Mouse (Mus musculus): ENCODE data around the gene Dnah12.
A peak's percentile ranks its signal among the peaks of the same experiment; 100 is the strongest.
"Not testable (repeated sequence)": the region's sequence is repeated elsewhere in the genome, so short reads cannot be mapped to it uniquely, and the experiment has no call there.

The Dnah12 gene

DNA sequence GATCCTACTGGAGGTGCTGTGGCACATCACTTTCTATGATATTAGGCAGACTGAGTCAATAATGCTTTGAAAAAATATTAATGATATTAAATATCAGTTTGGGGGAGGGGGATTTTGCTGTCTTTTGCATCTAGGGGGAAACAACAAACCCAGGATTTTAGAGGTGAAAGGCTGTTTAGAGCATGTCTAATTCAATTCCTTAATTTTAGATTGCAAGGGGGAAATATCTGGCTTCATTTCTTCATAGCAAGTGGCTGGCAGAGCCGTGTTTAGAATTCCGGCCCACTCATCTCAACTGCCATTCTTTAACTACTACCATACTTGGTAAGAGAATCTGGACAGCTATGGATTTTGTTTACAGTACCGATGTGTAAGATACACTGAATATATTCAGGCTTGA, at the start of gene Dnah12:
Gene Dnah12, plus strand, starts transcription at position 301 of the 400 bp plus-strand sequence.
- DNase-seq: no peak

DNA sequence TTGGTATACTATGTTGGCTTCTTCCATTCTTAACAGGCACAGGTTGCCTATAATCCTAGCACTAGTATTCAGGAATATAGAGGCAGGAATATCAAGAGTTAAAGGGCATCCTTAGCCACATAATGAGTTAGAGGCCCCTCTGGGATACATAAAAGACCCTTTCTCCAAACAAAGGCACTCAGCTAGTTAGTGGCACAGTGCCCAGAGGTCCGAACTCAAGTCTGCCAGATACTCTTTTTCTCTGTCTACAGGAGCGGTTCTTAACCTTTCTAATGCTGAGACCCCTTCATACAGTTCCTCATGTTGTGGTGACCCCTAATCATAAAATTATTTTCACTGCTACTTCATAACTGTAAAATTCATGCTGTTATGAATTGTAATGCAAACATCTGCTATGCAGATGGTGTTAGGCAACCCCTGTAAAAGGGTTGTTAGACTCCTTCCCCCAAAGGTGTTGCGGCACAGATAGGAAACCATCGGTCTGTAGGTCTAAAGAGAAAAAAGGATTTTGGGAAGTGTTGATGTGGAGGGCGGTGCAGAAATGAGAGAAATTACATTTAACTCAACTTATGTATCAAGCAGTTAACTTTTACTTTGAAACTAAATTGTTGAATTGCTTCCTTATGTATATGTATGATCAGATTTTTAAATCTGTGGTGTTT, 47.0 kb upstream of the Dnah12 start:
- DNase-seq: peak; percentile 10

DNA sequence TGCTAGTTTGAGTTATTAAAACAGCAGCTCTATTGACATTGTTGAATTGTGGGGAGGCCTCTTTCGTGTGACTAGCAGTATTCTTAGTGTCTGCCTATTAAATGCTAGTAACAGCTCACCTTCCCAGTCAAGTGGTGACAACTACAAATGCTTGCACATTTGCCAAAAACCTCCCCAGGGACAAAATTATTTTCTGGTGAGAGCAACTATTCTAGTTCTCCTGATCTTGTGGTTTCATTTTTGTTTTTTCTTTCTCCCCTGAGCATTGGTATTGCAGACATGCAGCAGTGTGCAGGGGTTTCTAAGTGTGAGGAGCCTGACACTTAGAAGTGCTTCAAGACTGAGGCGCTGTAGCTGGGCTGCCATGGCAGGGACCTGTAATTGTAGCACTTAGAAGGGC, 45.3 kb upstream of the Dnah12 start:
- no peak for DNase-seq

DNA sequence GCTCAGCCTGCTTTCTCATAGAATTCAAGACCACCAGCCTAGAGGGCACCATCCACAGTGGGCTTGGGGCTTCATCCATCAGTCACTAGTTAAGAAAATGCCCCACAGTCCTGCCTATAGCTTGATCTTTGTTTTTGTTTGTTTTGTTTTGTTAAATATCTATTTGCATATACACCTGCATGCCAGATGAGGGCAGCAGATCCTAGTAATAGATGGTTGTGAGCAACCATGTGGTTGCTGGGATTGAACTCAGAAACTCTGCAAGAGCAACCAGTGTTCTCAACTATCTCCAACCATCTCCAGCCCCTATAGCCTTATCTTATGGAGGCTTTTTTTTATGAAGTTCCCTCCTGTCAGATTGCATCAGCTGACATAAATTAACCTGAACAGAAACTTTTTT, 41.2 kb upstream of the Dnah12 start:
- DNase-seq: no peak

DNA sequence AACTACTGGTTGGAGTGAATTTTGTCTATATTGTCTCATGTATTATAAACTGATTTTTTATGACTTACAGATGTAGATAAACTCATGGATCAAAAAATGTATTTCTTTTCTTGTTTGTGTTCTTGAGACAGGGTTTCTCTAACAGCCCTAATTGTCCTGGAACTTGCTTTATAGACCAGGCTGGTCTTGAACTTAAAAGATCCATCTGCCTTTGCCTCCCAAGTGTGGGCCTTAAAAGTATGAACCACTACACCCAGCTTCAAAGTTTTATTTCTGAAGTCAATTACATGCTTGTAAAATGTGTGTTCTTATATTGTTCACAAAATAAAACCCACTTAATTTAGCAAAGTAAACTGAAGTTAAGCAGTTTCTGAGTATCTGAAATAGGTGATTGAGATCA, 34.9 kb upstream of the Dnah12 start:
- DNase-seq: no peak

DNA sequence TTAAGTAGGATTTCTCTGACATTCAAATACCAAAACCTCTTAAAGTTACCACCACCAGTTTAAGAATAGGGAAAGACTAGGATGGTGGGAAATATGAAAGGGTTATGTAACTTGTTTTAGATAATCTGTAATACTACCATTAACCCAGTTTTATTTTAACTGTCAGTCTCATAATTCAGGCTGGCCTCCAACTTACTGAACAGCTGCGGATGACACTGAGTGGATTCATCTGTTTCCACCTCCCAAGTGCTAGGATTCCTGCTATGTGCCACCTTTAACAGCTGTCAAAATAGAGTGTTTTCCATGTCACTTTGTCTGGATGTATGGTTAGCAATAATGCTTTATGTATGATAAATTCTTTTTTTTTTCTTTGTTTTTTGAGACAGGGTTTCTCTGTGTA, 32.8 kb upstream of the Dnah12 start:
- DNase-seq: no peak

DNA sequence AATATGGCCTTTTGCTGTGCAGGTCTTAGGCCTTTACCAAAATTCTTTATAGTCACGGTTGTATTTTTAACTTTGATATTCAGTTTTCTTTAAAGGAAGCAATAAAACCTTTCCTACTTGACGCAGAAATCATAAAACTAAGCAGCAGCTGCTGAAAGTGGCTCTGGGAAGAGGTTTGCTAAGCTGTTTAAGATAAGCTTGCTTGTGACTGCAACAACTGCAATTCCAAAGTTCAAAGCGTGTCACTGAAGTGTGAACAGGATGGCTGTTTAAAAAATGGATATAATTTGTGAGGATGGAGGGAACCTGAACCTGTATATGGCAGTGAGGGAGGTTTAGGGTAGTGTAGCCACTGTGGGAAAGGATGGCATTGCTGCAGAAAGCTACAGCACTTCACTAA, 31.1 kb upstream of the Dnah12 start:
- DNase-seq: no peak

DNA sequence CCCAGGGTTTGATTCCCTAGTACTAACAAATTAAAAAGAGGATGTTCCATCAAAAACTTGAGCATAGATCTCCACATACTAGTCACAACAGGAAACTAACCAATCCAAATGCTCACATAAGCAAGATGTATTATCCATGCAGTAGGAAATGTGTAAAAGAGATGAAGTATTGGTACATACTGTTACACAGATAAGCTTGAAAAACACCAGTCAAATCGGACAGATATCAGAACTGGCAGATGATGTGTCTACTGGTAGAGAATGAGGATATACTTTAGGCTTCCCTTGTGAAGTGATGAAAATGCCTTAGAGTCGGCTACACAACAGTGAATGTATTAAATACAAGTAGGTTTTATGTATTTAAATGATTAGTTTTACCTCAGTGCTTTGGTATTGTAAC, 30.6 kb upstream of the Dnah12 start:
- DNase-seq: no peak

DNA sequence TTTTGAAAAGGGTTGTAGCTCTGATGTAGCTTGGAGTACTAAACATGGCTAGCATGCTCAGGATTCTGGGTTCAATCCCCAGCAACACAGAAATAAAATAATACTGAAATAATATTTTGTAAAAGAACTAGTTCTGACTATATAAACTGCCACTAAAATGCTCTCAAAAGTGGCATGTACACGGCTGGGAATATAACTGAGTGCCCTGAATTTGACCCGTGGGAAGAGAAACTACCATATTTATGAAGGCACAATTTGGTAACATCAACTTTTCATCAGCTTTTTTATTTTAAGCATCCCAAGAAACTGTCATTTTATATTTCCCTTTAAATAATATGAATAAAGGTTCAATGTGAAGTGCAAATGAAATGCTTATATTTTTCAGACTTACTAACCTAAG, 29.2 kb upstream of the Dnah12 start:
- no peak for DNase-seq

DNA sequence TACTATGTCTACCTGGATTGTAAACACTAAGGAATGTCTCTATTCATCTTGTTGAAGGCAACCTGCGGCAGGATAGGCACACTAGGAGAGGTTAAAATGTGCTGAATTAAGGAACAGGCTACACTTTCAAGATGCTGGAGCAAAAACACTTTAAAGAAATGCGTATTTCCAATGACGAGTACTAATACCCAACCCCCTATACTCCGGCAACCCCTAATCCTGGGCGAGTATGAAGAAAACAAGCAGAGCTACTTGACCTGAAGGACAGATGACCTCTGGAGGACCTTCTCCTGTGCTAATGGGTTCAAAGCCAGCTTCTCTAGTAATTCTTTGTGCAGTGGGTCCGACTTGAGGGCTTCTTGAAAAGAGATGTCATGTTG, 25.1 kb upstream of the Dnah12 start:
- no peak for DNase-seq

DNA sequence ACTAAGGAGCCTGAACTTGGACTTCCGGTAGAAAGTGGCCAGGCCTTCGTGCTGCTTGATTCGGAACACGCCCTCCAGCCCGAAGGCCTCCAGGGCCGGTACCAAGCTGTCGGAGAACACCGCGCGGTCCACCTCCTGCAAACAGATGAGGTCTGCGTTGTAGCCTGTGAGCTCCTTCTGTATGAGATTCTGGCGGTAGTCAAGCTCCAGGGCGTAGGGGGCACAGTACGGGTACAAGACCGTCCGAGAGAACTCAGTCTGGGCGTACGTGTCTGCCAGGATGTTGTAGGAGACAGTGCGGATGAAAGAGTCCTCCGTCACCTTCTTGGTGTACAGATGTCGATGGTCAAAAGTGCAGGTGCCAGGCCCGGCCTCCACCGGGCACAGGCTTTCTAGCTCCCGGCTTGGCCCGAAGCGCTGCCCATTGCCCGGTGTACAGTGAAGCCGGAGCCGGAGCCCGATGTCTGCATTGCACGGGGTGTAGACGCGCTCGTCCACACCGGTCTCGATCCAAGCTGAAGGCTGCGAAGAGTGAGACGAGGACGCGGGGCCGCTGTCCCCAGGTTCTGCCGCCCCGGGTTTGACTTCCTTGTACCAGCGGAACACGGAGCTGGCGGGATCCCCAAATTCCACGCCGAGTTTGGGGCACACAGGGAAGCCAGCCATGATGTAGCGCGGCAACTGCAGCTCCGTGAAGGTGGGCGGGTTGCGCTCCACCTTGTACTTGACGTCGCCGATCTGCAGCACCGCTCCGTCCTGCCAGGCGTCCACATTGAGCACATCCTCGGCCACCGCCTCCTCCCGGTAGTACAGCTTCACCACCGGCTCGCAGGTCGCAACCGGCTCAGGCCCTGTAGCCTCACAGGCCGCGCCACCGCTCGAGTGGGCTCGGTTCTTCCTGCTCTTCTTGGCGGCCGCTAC, 24.4 kb upstream of the Dnah12 start:
- peak; percentile 40 for DNase-seq

DNA sequence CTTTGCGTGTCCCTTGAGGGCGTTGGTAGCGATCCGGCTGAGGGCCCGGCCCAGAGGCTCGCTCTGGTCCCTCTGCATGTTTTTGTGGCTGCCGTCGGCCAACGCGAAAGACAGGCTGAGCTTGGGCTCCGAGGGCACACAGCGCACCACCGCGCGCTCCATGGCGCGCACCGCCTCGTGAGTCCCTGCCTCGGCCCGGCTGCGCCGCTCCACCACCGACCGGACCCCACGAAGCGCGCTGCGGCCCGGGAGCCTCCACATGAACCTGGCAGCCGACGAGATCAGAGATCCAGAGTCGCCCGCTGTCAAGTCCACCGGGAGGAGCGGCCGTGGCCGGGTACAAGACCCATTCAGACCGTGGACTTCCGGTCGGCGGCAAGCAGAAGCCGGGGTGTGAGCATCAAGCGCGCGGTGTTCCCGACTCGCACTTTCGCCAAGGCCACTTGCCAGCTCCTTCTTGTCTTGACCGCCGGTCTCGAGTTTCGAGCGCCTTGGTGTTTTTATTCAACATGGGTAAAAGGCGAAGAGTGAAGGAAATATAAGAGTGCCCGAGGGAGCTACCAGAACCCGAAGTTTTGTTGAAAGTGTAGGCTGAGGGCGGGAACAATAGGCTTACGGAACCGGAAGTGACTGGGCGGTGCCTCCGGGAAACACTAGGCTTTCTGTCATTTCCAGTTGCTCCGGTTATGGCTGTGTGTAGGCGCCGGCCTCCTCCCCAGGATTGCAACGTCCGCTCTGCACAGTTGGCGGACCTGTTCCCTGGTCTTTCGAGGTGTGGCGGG, 23.6 kb upstream of the Dnah12 start, which contains the start of gene Pde12:
Gene Pde12, minus strand, starts transcription at position 592 of the 782 bp plus-strand sequence.
- peak; percentile 80 for DNase-seq

DNA sequence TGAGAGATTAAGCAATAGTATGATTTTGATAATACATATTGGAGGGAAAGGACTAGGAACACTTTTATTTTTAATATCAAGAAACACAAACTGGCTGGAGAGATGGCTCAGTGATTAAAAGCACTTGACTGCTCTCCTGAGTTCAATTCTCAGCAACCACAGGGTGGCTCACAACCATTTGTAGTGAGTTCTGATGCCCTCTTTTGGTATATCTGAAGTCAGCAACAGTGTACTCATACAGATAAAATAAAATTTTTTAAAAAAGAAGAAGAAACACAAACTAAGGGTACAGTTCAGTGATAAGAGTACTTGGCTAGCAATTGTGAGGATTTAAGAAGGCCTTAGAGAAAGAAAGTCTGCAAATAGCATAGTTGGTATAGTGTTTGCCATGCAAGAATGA, 22.1 kb upstream of the Dnah12 start:
- DNase-seq: no peak

DNA sequence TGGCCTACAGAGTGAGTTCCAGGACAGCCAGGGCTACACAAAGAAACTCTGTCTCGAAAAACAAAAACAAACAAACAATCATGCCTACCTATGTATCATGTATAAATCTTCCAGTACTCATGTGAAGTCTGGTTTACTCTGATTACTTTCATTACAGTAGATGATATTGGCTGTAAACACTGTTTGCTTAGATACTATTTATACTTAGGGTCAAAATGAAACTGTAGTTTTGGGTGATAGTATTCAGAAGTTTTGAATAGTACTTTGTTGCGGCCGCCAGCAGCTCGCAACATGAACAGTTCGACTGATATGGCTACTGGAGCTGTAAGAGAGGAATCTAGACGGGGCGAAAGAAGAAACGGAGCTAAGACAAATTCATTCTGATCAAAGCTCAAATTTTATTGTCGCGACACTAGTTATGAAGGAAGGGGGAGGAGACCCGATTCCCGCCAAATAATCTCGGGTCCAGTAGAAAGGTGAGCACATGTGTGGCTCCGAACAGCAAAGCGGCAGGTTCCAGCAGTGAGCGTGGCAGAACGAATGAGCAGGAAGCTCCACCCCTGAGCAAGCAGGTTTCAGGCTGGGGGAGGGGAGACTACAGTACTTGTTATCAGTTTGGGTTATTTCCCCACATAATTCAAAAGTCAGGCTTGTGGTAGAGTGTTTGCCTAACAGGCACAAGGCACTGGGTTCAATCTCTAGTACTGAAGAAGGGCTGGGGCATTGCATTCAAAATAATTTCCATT, 21.0 kb upstream of the Dnah12 start:
- not testable (repeated sequence) for DNase-seq

DNA sequence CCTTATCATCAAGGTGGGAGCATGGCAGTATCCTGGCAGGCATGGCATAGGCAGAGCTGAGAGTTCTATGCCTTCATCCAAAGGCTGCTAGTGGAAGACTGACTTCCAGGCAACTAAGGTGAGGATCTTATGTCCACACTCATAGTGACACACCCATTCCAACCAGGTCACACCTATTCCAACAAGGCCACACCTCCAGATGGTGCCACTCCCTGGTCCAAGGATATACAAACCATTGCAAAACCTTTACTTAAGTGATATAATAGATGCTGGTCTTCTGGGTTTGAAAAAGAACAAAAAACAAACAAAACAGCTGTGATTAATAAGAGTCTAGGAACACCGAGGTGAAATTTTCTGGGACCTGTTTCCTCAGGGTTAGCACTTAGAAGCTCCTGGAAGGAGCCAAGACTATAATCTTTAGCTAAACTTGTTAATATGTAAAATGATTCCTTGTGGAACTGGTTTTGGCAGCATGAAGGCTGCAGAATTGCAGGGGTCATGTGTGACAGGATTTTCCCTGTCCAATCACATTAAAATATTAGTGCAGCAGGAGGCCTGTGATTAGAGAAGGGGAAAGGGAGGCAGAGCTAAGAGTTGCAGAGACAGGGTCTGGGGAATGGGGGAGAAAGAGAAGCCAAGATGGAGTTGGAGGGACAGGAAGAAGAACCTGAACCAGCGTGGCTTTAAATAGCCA, 18.5 kb upstream of the Dnah12 start:
- DNase-seq: not testable (repeated sequence)

DNA sequence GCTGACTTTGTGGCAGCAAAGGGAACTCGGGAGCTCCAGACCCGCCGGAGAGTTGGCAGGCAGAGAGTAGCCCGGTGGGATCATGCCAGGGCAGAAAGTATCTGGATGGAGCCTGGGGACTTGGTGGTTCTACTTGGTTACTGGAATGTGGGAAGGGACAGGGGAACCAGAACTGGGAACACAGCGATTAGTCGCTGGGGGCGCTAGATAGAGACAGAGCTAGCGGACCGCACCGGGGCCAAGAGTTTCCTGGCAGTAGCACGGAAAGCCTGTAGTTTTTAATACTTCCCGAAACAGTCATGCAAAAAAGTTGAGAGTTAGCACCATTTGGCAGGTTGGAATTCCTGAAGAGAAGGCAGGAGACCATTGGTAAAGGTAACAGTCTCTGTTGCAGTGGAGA, 17.7 kb upstream of the Dnah12 start:
- peak; percentile 13 for DNase-seq

DNA sequence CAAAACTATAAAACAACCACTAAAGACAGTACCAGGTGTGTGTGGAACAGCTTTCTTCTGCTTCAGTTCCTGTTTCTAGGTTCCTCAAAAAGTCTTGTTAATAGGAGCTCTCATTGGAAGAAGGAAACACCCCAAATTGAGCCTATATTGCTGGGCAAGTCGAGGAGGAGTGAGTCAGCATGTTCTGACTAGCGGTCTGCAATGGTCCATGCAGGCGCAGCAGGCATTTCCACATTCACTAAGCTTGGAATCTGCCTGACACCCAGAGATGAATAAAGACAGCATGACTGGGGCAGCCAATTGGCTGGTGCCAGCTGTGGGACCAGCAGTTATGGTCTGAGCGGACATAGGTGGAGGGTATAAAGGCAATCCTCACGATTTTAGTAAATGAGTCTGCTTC, 17.3 kb upstream of the Dnah12 start:
- DNase-seq: no peak

DNA sequence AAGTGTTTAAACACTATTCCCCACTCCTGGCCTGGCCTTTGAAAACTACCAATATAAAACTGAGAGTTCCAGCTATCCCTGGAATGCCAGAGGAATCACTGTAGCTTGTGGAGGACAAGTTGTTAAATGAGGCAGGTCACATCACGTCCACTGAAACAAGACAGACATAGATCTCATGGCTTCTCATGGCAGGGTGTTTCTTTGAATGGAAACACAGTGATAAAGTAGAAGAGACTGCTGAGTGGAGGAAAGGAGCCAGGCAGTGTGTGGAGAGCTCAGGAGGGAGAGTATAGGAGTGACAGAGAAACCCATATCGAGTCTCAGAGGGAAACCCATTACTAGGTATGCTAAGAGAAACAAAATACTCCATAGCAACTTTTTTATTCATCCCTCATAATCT, 2.3 kb upstream of the Dnah12 start:
- no peak for DNase-seq

DNA sequence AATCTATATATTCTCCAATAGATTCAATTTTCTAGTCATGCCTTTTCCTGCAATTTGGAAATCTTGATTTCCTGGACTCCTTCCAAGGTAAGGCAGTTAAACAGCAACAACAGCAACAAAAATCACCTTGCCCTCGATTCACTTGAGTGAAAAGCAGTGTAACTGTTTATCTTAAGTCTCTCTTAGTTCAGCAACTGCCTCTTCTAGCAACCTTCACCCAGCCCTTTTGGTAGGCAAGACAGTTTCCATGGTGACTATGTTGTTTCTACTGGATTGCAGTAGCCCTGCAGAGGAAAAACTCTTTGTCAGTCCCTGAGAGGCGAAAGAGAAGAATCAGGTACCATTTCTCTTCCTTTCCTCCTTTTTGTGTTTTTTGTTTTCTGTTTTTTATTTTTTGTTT, 1.7 kb upstream of the Dnah12 start:
- DNase-seq: no peak

DNA sequence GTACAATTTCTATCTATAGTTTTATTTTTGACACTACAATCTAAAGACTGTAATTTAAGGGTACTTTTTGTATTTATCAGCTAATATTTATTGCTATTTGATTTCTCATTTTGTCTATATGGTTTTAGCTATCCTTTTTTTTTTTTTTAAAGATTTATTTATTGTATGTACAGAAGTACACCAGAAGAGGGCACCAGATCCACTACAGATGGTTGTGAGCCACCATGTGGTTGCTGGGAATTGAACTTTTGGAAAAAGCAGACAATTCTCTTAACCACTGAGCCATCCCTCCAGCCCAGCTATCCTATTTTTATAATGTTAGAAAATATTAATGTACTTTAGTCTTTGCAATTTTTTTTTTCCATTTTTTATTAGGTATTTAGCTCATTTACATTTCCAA, 4.8 kb downstream of the Dnah12 start:
- DNase-seq: no peak

DNA sequence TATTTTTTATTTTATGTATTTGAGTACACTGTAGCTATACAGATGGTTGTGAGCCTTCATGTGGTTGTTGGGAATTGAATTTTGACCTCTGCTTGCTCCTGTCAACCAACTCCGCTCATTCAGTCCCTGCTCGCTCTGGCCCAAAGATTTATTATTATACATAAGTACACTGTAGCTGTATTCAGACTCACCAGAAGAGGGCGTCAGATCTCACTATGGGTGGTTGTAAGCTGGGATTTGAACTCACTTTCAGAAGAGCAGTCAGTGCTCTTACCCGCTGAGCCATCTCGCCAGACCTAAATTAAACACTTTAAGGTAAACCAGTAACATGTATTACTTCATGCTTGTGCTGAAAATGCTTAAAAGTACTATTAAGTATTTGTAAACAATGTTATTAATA, 12.2 kb downstream of the Dnah12 start:
- DNase-seq: not testable (repeated sequence)

DNA sequence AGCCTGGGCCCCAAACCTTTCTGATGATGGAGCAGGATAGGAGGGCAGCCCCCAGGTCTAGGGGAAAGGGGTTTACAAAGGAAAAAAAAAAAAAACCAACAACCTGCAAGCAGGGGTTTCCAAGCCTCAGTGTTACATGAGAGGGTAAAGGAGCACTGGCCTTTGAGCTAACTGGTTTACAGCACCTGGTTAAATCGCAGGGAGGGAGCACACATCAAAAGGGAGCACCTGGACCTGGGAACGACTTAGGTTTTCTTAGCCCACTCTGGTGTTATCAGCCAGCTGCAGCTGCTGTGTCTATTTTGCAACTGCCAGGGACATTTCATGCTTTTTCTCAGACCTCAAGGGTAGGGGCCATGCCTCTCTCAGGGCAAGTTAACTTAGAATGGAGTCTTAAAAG, 26.6 kb downstream of the Dnah12 start:
- DNase-seq: not testable (repeated sequence)

Measured in right cerebral cortex, postnatal 14 days (tissue).